Mouse (Mus musculus) stomach, embryonic 15.5 days (tissue): ENCODE data around the gene Ovol1. TPM values are rescaled to one million over a fixed set of nuclear protein-coding genes. Genes with fewer than 3 reads are reported as not detected.

ENCODE experiments used
- ATAC-seq: fragments of 200-750 bp; cut with Nextera tagmentation; 2 replicates; pipeline ENCODE4 v1.8.0; 2017; ENCODE audit warnings: low read depth, moderate number of reproducible peaks, moderate TSS enrichment; ENCODE audit not compliant: insufficient read depth, low FRiP score
- H3K27ac ChIP-seq: fragments of 300-500 bp; sonication (generic); 2 replicates; pipeline ENCODE4 v1.5.1; 2015; ENCODE audit warnings: mild to moderate bottlenecking, inconsistent platforms
- H3K27me3 ChIP-seq: fragments of 300-500 bp; sonication (generic); replicated peaks from 2 replicates; pipeline ENCODE4 v1.6.1; 2015; ENCODE audit warnings: inconsistent platforms
- H3K36me3 ChIP-seq: fragments of 300-500 bp; sonication (generic); 2 replicates; pipeline ENCODE4 v1.6.1; 2015; ENCODE audit warnings: inconsistent platforms
- H3K4me1 ChIP-seq: fragments of 300-500 bp; sonication (generic); 2 replicates; pipeline ENCODE4 v1.6.1; 2015; ENCODE audit warnings: inconsistent platforms
- H3K4me2 ChIP-seq: fragments of 300-500 bp; sonication (generic); 2 replicates; pipeline ENCODE4 v1.6.1; 2015; ENCODE audit warnings: mild to moderate bottlenecking, inconsistent platforms
- H3K4me3 ChIP-seq: fragments of 300-500 bp; sonication (generic); replicated peaks from 2 replicates; pipeline ENCODE4 v1.5.1; 2015; ENCODE audit warnings: inconsistent platforms
- H3K9ac ChIP-seq: fragments of 300-500 bp; sonication (generic); 2 replicates; pipeline ENCODE4 v1.6.1; 2015; ENCODE audit warnings: inconsistent platforms
- H3K9me3 ChIP-seq: fragments of 300-500 bp; sonication (generic); 2 replicates; pipeline ENCODE4 v1.6.1; 2016; ENCODE audit warnings: inconsistent platforms
- WGBS: fragments of 180-500 bp; shearing (Covaris S2); methylation state at CpG from one replicate; pipeline ENCODE4 v1.1.7; 2015; 5-methylcytosine and 5-hydroxymethylcytosine counted together
- polyA plus RNA-seq: library from polyadenylated mRNA; unstranded; fragments of >200 nt; fragmentation: Nextera tagmentation; extraction: Ambion mirVana; gene quantifications from 2 replicates; pipeline ENCODE4 v1.2.1, GENCODE M21; 2015

Ovol1 gene
- polyA plus RNA-seq, 1 experiment from 2014 or later = 17.8 TPM

DNA sequence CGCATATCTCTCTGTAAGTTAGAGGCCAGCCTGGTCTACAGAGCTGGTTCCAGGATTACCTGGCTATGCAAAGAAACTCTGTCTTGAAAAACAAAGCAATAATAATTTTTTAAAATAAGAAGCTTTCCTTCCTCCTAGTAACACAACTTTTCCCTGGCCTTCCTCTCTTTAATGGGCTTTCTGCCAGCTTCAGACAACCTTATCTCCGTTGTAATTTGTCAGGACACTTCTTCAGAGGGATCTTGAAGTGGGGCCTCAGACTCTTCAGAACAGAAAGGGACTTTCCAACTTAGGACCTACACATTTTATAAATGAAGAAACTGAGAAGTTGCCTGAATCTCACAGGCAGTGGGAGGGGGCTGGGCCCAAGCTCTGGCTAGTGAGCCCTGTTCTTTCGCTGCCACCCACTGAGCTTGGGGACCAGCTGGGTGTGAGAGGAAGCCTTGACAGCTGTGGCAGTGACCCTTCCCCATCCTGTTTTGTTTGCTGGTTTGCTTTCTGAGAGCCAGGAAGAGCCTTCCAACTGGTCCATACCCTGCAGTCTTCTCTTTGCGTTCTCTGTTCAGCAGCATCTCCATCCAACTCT, 12.9 kb downstream of the Ovol1 start:
- Histone ChIP-seq H3K9ac (no peak overlapping the region), H3K4me3 (no peak overlapping the region), H3K27me3 (no peaks in the 10 kb centered on the region), H3K36me3 (peaks cover 4% of the 10 kb centered on the region; the same call in 1 of the 2 replicates), H3K9me3 (no peaks in the 10 kb centered on the region), H3K27ac (no peak overlapping the region; the same call in 1 of the 2 replicates), H3K4me1 (no peaks in the 10 kb centered on the region), H3K4me2 (no peak overlapping the region)
- no peak for ATAC-seq
- WGBS = 72% methylated on average over 4 of the region's 4 CpGs

GRCm38 (mm10) chr19:5544031-5544430, 16.4 kb downstream of the Ovol1 start:
- Histone ChIP-seq H3K36me3 (no peaks in the 10 kb centered on the region), H3K9ac (no peak overlapping the region), H3K9me3 (no peaks in the 10 kb centered on the region), H3K4me1 (peaks cover 3% of the 10 kb centered on the region; the same call in 1 of the 2 replicates), H3K4me3 (no peak overlapping the region), H3K27ac (no peak overlapping the region), H3K4me2 (no peak overlapping the region), H3K27me3 (no peaks in the 10 kb centered on the region)
- 52% methylated on average over 11 of the region's 11 CpGs for WGBS
- ATAC-seq = no peak

DNA sequence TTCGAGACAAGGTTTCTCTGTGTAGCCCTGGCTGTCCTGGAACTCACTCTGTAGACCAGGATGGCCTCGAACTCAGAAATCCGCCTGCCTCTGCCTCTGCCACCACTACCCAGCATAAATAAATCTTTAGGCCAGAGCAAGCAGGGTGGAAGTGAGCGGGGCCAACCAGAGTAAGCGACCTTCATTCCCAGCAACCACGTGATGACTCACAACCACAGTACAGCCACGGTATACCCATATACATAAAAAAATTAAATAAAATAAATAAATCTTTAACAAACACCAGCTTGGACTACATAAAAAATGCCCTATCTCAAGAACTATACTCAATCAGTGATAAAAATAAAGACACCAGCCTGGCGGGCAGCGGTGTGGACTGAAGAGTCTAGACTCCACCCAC, 17.1 kb downstream of the Ovol1 start:
- Histone ChIP-seq H3K27ac (no peak overlapping the region), H3K27me3 (no peaks in the 10 kb centered on the region), H3K4me2 (no peak overlapping the region), H3K4me1 (peaks cover 4% of the 10 kb centered on the region; the same call in 1 of the 2 replicates), H3K9me3 (no peaks in the 10 kb centered on the region), H3K4me3 (no peak overlapping the region), H3K9ac (no peak overlapping the region), H3K36me3 (no peaks in the 10 kb centered on the region)
- no peak for ATAC-seq
- WGBS = 80% methylated on average over 9 of the region's 9 CpGs

DNA sequence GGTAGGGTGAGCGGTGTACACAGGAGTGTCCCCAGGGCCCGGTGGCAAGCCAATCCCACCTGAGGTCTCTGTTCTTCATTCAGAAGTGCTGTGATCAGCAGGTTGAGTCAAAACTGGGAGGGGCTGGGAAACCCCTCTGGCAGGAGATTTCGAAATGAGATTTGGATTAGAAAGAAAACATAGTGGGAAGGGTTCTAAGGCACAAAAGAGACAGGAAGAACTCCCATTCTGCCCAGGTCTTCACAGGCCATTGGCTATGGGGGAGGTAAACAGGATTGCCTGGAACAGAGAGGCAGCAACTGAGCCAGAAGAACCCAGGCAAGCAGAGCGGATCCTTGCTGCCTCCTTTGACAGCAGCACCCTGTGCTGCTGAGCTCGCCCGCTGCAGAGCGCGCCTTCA, 21.7 kb downstream of the Ovol1 start:
- no peak for ATAC-seq
- WGBS = 82% methylated on average over 8 of the region's 8 CpGs
- H3K9ac ChIP-seq = no peak overlapping the region

DNA sequence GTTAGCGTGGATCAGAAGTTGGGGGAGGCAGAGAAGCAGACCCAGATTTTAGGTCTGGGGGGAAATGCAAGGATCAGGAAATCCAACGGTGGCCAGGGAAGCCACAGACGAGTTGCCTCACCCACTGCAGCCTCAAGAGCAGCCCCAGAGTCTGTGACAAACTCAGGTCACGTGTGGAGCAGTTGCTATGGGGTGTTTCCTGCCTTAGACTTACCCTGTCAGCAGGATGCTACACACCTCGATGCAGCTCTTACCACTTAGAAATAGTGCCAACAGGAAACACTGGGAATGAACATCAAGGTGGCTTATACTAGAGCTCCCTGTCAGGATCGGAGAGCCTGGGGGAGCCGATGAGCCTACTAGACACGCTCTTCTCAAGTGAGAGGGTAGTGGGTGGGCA, 27.9 kb downstream of the Ovol1 start:
- ATAC-seq = no peak

More for the DNA sequence above, 21.7 kb downstream of the Ovol1 start:
- Histone ChIP-seq H3K36me3 (no peaks in the 10 kb centered on the region), H3K4me2 (no peak overlapping the region), H3K27me3 (no peaks in the 10 kb centered on the region), H3K27ac (no peak overlapping the region), H3K9me3 (no peaks in the 10 kb centered on the region), H3K4me3 (no peak overlapping the region), H3K4me1 (peaks cover 6% of the 10 kb centered on the region; the same call in 1 of the 2 replicates)

DNA sequence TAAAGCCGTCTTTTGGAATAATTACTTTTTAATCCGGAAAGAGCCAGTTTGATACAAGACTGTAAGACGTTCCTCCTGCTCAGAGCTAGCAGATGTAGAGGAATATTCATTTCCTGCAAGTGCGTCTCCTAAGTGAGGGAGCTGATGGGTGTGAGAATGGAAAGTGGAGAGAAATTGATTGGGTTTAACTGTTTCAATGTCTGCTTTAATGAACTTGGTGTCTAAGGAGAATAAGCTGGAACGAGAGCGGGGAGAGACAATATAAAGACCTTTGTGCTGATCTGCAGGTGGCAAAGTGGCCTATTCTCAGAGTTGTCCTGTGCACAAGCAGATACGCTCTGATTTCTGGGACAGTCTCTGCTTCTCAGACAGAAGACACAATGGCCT, 30.3 kb downstream of the Ovol1 start:
- Histone ChIP-seq H3K9ac (no peak overlapping the region), H3K36me3 (no peaks in the 10 kb centered on the region), H3K4me1 (peaks cover 7% of the 10 kb centered on the region), H3K27me3 (no peaks in the 10 kb centered on the region), H3K27ac (peak overlapping the region; percentile 95), H3K9me3 (no peaks in the 10 kb centered on the region), H3K4me3 (no peak overlapping the region; the same call in 1 of the 2 replicates), H3K4me2 (peak overlapping the region; percentile 54; the same call in 1 of the 2 replicates)
- ATAC-seq = no peak
- WGBS = 47% methylated on average over 7 of the region's 7 CpGs

More for the DNA sequence above, 27.9 kb downstream of the Ovol1 start:
- peaks cover 7% of the 10 kb centered on the region for H3K4me1 ChIP-seq
- H3K4me3 ChIP-seq = no peak overlapping the region
- H3K27ac ChIP-seq = no peak overlapping the region
- H3K9me3 ChIP-seq = no peaks in the 10 kb centered on the region
- no peak overlapping the region for H3K4me2 ChIP-seq
- H3K36me3 ChIP-seq = no peaks in the 10 kb centered on the region
- H3K27me3 ChIP-seq = no peaks in the 10 kb centered on the region
- no peak overlapping the region for H3K9ac ChIP-seq
- WGBS = 63% methylated on average over 8 of the region's 8 CpGs

DNA sequence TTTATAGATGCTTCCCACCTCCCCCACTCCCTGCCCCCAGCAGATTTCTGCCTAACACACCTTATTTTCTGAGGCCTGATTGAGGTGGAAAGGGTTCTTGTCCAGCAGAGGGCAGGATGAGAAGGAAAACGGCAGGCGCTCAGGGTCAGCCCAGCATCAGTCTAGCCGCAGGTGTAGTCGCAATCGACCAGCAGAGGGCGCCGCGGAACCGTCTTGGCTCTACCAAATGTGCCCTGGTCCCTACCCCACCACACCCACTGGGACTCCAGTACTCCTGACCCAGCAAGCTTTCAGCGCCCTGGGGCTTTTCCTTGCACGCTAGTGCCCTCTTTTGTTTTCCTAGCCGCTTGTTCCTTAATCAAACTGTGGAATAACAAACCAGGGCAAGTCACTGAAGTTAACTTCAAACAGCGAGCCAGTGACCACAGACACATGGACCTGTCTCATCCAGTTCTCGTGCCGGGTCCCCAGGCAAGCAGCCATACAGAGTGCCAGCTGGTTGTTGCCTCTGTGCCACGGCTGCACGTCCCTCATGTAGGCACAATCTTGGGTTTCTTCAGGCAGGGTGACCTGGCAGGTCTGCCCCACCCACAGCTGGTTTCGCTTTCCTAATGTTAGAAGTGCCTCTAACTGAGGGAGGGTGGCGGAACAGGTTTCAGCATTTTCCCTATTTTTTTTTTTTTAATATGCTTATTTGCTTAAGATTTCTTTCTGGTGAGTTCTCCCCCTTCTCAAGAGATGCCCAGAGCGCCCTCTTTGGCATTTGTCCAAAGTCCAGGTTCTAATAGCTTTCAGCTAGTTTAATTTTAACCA, 30.9 kb downstream of the Ovol1 start:
- Histone ChIP-seq H3K9me3 (no peaks in the 10 kb centered on the region), H3K4me3 (peak overlapping the region; percentile 24), H3K4me1 (peaks cover 7% of the 10 kb centered on the region), H3K36me3 (no peaks in the 10 kb centered on the region), H3K4me2 (peak overlapping the region; percentile 54), H3K27me3 (no peaks in the 10 kb centered on the region), H3K9ac (no peak overlapping the region), H3K27ac (peak overlapping the region; percentile 95)
- peak; percentile 92 for ATAC-seq
- 15% methylated on average over 20 of the region's 20 CpGs for WGBS

DNA sequence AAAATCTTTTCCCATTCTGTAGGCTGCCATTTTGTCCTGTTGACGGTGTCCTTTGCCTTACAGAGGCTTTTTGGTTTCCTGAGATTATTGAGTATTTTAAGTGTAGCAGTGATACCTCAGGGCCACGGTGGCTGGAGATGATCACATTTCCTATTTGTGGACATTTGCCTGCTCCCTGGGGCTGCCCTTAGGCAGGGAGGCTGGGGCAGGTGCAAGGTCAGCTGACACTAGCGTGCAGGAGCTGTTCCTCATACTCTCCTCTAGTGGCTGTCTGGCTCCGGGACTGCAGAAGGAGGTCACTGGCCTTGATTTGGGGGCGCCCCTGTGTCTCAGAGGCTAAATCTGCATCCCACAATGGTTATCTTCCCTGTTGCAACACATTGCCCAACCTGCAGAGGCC, 35.2 kb downstream of the Ovol1 start:
- no peak for ATAC-seq
- Histone ChIP-seq H3K4me3 (no peak overlapping the region), H3K36me3 (no peaks in the 10 kb centered on the region), H3K4me2 (no peak overlapping the region), H3K4me1 (peaks cover 5% of the 10 kb centered on the region), H3K27ac (no peak overlapping the region), H3K9me3 (no peaks in the 10 kb centered on the region), H3K9ac (no peak overlapping the region), H3K27me3 (no peaks in the 10 kb centered on the region)
- 74% methylated on average over 5 of the region's 5 CpGs for WGBS

- Histone ChIP-seq H3K27ac (no peak overlapping the region), H3K36me3 (no peaks in the 10 kb centered on the region), H3K9ac (no peak overlapping the region), H3K4me2 (no peak overlapping the region), H3K4me1 (no peaks in the 10 kb centered on the region), H3K4me3 (no peak overlapping the region), H3K9me3 (no peaks in the 10 kb centered on the region), H3K27me3 (no peaks in the 10 kb centered on the region)
- ATAC-seq = no peak
- 91% methylated on average over 3 of the region's 3 CpGs for WGBS
Observed at GRCm38 (mm10) chr19:5518721-5519120, 41.7 kb downstream of the Ovol1 start.

- ATAC-seq = no peak
- no peaks in the 10 kb centered on the region for H3K9me3 ChIP-seq
- no peaks in the 10 kb centered on the region for H3K36me3 ChIP-seq
- H3K4me2 ChIP-seq = no peak overlapping the region
- WGBS = 76% methylated on average over 8 of the region's 8 CpGs
- H3K27ac ChIP-seq = no peak overlapping the region
- no peak overlapping the region for H3K9ac ChIP-seq
- no peaks in the 10 kb centered on the region for H3K4me1 ChIP-seq
- no peak overlapping the region for H3K4me3 ChIP-seq
- no peaks in the 10 kb centered on the region for H3K27me3 ChIP-seq
Observed at GRCm38 (mm10) chr19:5516906-5517505, 43.4 kb downstream of the Ovol1 start.

- no peak overlapping the region for H3K9ac ChIP-seq
- H3K4me1 ChIP-seq = peaks cover 2% of the 10 kb centered on the region; the same call in 1 of the 2 replicates
- no peak for ATAC-seq
- no peaks in the 10 kb centered on the region for H3K27me3 ChIP-seq
- H3K36me3 ChIP-seq = no peaks in the 10 kb centered on the region
- WGBS = 80% methylated on average over 7 of the region's 7 CpGs
- no peak overlapping the region for H3K4me3 ChIP-seq
- H3K9me3 ChIP-seq = no peaks in the 10 kb centered on the region
- H3K4me2 ChIP-seq = no peak overlapping the region
- no peak overlapping the region for H3K27ac ChIP-seq
Observed at GRCm38 (mm10) chr19:5515840-5516777, 44.3 kb downstream of the Ovol1 start.
